Mouse (Mus musculus): Measurements from ENCODE around the gene Aurka. TPM values are rescaled to one million over a fixed set of nuclear protein-coding genes. Genes with fewer than 3 reads are reported as not detected.

Gene Aurka
- 129 and 132 TPM in 2 replicates for polyA plus RNA-seq (2015; fragmentation: Nextera tagmentation; extraction: Ambion mirVana)

GRCm38 (mm10) chr2:172370411-172371223, at the start of gene Aurka, which contains the start of gene Cstf1:
Aurka (minus strand) TSS chr2:172370535.
Cstf1 (plus strand) TSS chr2:172370681.
- Histone ChIP-seq H3K36me3 (replicated peaks) (peaks cover 68% of the 10 kb centered on the region), H3K9me3 (replicated peaks) (no peaks in the 10 kb centered on the region), H3K27ac (replicated peaks) (peak within 1 kb of the TSS; percentile 82), H3K4me1 (replicated peaks) (peaks cover 46% of the 10 kb centered on the region), H3K4me3 (replicated peaks) (peak within 1 kb of the TSS; percentile 74), H3K4me2 (peak within 1 kb of the TSS; percentile 78), H3K27me3 (no peaks in the 10 kb centered on the region), H3K9ac (peak within 1 kb of the TSS; percentile 81)
- ATAC-seq (ENCODE audit: insufficient read depth): peak; percentile 97
- WGBS (ENCODE audit: insufficient replicate concordance): under 1% methylated on average over 66 of the region's 66 CpGs

- H3K4me2 ChIP-seq: no peak overlapping the region
- no peaks in the 10 kb centered on the region for H3K27me3 ChIP-seq
- H3K36me3 ChIP-seq (replicated peaks): no peaks in the 10 kb centered on the region
- no peak overlapping the region for H3K4me3 ChIP-seq (replicated peaks)
- no peak for ATAC-seq (ENCODE audit: insufficient read depth)
- WGBS (ENCODE audit: insufficient replicate concordance): 72% methylated on average over 5 of the region's 5 CpGs
- no peaks in the 10 kb centered on the region for H3K9me3 ChIP-seq (replicated peaks)
- H3K27ac ChIP-seq (replicated peaks): no peak overlapping the region
- no peak overlapping the region for H3K9ac ChIP-seq
- peaks cover 7% of the 10 kb centered on the region; the same call in 1 of the 2 replicates for H3K4me1 ChIP-seq (replicated peaks)
Observed at GRCm38 (mm10) chr2:172418208-172418607, 47.9 kb upstream of the Aurka start.

DNA sequence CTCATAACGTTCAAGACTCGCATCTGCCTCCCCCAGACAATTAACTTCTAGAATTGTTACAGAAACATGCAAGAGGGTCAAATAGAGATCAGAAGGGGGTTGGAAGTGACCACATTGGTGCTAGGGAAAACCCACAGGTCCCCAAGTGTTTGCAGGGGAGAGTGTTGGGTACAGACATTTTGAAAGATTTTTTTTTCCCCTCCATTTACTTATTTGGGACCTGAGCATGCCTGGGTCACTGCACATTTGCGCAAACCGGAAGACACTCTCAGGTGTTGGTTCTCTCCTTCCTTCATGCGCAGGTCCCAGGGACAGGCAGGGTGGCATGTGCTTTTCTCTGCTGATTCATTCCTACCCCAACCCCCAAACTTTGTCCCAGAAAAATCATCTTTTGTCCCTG, 46.5 kb upstream of the Aurka start:
- no peak overlapping the region for H3K27ac ChIP-seq (replicated peaks)
- H3K4me3 ChIP-seq (replicated peaks): no peak overlapping the region
- no peak for ATAC-seq (ENCODE audit: insufficient read depth)
- H3K4me1 ChIP-seq (replicated peaks): peaks cover 13% of the 10 kb centered on the region; the same call in 1 of the 2 replicates
- H3K4me2 ChIP-seq: no peak overlapping the region
- 72% methylated on average over 5 of the region's 5 CpGs for WGBS (ENCODE audit: insufficient replicate concordance)
- H3K27me3 ChIP-seq: no peaks in the 10 kb centered on the region
- H3K9me3 ChIP-seq (replicated peaks): no peaks in the 10 kb centered on the region
- H3K36me3 ChIP-seq (replicated peaks): no peaks in the 10 kb centered on the region
- no peak overlapping the region for H3K9ac ChIP-seq

GRCm38 (mm10) chr2:172416218-172416617, 45.9 kb upstream of the Aurka start:
- Histone ChIP-seq H3K27ac (replicated peaks) (no peak overlapping the region), H3K36me3 (replicated peaks) (no peaks in the 10 kb centered on the region), H3K9me3 (replicated peaks) (no peaks in the 10 kb centered on the region), H3K9ac (no peak overlapping the region), H3K4me2 (no peak overlapping the region), H3K4me1 (replicated peaks) (peaks cover 16% of the 10 kb centered on the region; the same call in 1 of the 2 replicates), H3K27me3 (no peaks in the 10 kb centered on the region), H3K4me3 (replicated peaks) (no peak overlapping the region)
- no peak for ATAC-seq (ENCODE audit: insufficient read depth)
- 62% methylated on average over 12 of the region's 12 CpGs for WGBS (ENCODE audit: insufficient replicate concordance)

- H3K27ac ChIP-seq (replicated peaks): no peak overlapping the region
- H3K9me3 ChIP-seq (replicated peaks): no peaks in the 10 kb centered on the region
- ATAC-seq (ENCODE audit: insufficient read depth): no peak
- no peaks in the 10 kb centered on the region for H3K27me3 ChIP-seq
- H3K4me2 ChIP-seq: no peak overlapping the region
- no peak overlapping the region for H3K9ac ChIP-seq
- H3K4me1 ChIP-seq (replicated peaks): peaks cover 16% of the 10 kb centered on the region; the same call in 1 of the 2 replicates
- no peak overlapping the region for H3K4me3 ChIP-seq (replicated peaks)
- WGBS (ENCODE audit: insufficient replicate concordance): 40% methylated on average over 5 of the region's 5 CpGs
- no peaks in the 10 kb centered on the region for H3K36me3 ChIP-seq (replicated peaks)
Observed at GRCm38 (mm10) chr2:172413894-172414293, 43.6 kb upstream of the Aurka start.

DNA sequence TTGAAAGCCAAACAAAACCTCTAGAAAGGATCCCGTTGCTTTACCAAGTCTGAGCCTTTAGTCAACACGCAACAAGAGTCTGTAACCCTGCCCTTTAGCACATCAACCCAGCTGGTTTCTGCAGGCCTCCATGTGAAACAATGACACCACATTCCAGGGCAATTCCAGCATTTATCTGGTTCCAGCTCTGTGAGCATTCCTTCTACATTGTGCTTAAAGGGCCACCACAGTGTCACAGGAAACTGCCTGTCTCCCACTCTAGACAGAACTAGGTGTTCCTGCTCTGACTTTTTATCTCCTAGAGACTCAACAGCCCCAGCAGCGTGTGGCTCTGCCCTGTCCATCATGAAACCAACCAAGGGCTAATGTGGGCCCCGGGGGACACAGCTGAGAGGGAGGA, 42.9 kb upstream of the Aurka start:
- no peak overlapping the region for H3K27ac ChIP-seq (replicated peaks)
- 30% methylated on average over 4 of the region's 4 CpGs for WGBS (ENCODE audit: insufficient replicate concordance)
- 0 out of 2 replicates have a peak, but pooled peaks have one; percentile 34 for ATAC-seq (ENCODE audit: insufficient read depth)
- no peak overlapping the region for H3K9ac ChIP-seq
- peaks cover 16% of the 10 kb centered on the region; the same call in 1 of the 2 replicates for H3K4me1 ChIP-seq (replicated peaks)
- no peaks in the 10 kb centered on the region for H3K9me3 ChIP-seq (replicated peaks)
- H3K4me2 ChIP-seq: no peak overlapping the region
- no peaks in the 10 kb centered on the region for H3K27me3 ChIP-seq
- no peaks in the 10 kb centered on the region for H3K36me3 ChIP-seq (replicated peaks)
- H3K4me3 ChIP-seq (replicated peaks): no peak overlapping the region

GRCm38 (mm10) chr2:172412454-172412853, 42.1 kb upstream of the Aurka start:
- ATAC-seq (ENCODE audit: insufficient read depth): no peak

GRCm38 (mm10) chr2:172411091-172411490, 40.8 kb upstream of the Aurka start:
- H3K27me3 ChIP-seq: no peaks in the 10 kb centered on the region
- no peak for ATAC-seq (ENCODE audit: insufficient read depth)
- no peak overlapping the region for H3K9ac ChIP-seq
- no peak overlapping the region for H3K27ac ChIP-seq (replicated peaks)
- H3K4me1 ChIP-seq (replicated peaks): peaks cover 16% of the 10 kb centered on the region; the same call in 1 of the 2 replicates
- H3K4me3 ChIP-seq (replicated peaks): no peak overlapping the region
- 75% methylated on average over 11 of the region's 11 CpGs for WGBS (ENCODE audit: insufficient replicate concordance)
- H3K9me3 ChIP-seq (replicated peaks): no peaks in the 10 kb centered on the region
- no peaks in the 10 kb centered on the region for H3K36me3 ChIP-seq (replicated peaks)
- H3K4me2 ChIP-seq: no peak overlapping the region

More at GRCm38 (mm10) chr2:172412454-172412853, 42.1 kb upstream of the Aurka start:
- WGBS (ENCODE audit: insufficient replicate concordance): 7% methylated on average over 9 of the region's 9 CpGs
- no peak overlapping the region for H3K4me3 ChIP-seq (replicated peaks)
- peaks cover 16% of the 10 kb centered on the region; the same call in 1 of the 2 replicates for H3K4me1 ChIP-seq (replicated peaks)
- no peaks in the 10 kb centered on the region for H3K36me3 ChIP-seq (replicated peaks)
- H3K27ac ChIP-seq (replicated peaks): no peak overlapping the region
- no peak overlapping the region; the same call in 1 of the 2 replicates for H3K4me2 ChIP-seq
- no peak overlapping the region for H3K9ac ChIP-seq
- H3K27me3 ChIP-seq: no peaks in the 10 kb centered on the region
- H3K9me3 ChIP-seq (replicated peaks): no peaks in the 10 kb centered on the region

DNA sequence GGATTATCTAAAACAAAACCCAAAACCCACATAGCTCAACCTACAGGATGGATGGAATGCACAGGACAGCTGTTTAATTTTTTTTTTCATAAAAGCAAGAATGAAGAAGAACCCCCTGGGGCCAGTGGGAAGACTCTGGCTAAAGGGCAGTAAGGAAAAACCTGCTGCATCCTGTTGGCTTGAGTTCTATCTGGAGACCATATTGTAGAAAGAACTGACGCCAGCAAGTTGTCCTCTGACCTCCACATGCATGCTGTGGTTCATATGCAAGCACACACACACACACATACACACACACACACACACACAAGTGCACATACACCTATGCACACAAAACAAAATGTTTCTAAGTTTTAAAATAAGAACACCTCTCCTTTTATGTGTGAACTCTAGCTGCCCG, 40.4 kb upstream of the Aurka start:
- H3K4me1 ChIP-seq (replicated peaks): peaks cover 16% of the 10 kb centered on the region; the same call in 1 of the 2 replicates
- H3K4me2 ChIP-seq: no peak overlapping the region
- 52% methylated on average over 2 of the region's 2 CpGs for WGBS (ENCODE audit: insufficient replicate concordance)
- H3K9ac ChIP-seq: no peak overlapping the region
- no peak overlapping the region for H3K4me3 ChIP-seq (replicated peaks)
- no peaks in the 10 kb centered on the region for H3K36me3 ChIP-seq (replicated peaks)
- no peaks in the 10 kb centered on the region for H3K27me3 ChIP-seq
- H3K27ac ChIP-seq (replicated peaks): no peak overlapping the region
- ATAC-seq (ENCODE audit: insufficient read depth): no peak
- no peaks in the 10 kb centered on the region for H3K9me3 ChIP-seq (replicated peaks)

GRCm38 (mm10) chr2:172407499-172407898, 37.2 kb upstream of the Aurka start:
- H3K27me3 ChIP-seq: no peaks in the 10 kb centered on the region
- no peaks in the 10 kb centered on the region for H3K36me3 ChIP-seq (replicated peaks)
- 59% methylated on average over 2 of the region's 2 CpGs for WGBS (ENCODE audit: insufficient replicate concordance)
- H3K4me3 ChIP-seq (replicated peaks): no peak overlapping the region
- no peak for ATAC-seq (ENCODE audit: insufficient read depth)
- H3K9me3 ChIP-seq (replicated peaks): no peaks in the 10 kb centered on the region
- H3K27ac ChIP-seq (replicated peaks): no peak overlapping the region
- no peak overlapping the region for H3K9ac ChIP-seq
- H3K4me2 ChIP-seq: no peak overlapping the region
- H3K4me1 ChIP-seq (replicated peaks): peaks cover 6% of the 10 kb centered on the region; the same call in 1 of the 2 replicates

GRCm38 (mm10) chr2:172406173-172406572, 35.8 kb upstream of the Aurka start:
- WGBS (ENCODE audit: insufficient replicate concordance): 35% methylated on average over 4 of the region's 4 CpGs
- H3K27ac ChIP-seq (replicated peaks): no peak overlapping the region
- no peaks in the 10 kb centered on the region for H3K9me3 ChIP-seq (replicated peaks)
- H3K9ac ChIP-seq: no peak overlapping the region
- H3K27me3 ChIP-seq: no peaks in the 10 kb centered on the region
- no peaks in the 10 kb centered on the region for H3K36me3 ChIP-seq (replicated peaks)
- H3K4me1 ChIP-seq (replicated peaks): no peaks in the 10 kb centered on the region; the same call in 1 of the 2 replicates
- no peak overlapping the region for H3K4me3 ChIP-seq (replicated peaks)
- ATAC-seq (ENCODE audit: insufficient read depth): no peak
- no peak overlapping the region for H3K4me2 ChIP-seq

Data from liver, embryonic 15.5 days (tissue).